Mouse (Mus musculus): ENCODE measurements around the gene B9d2. TPM values are rescaled to one million over a fixed set of nuclear protein-coding genes. Genes with fewer than 3 reads are reported as not detected.

The B9d2 gene
- polyA plus RNA-seq, 1 experiment, result 40.8 TPM

DNA sequence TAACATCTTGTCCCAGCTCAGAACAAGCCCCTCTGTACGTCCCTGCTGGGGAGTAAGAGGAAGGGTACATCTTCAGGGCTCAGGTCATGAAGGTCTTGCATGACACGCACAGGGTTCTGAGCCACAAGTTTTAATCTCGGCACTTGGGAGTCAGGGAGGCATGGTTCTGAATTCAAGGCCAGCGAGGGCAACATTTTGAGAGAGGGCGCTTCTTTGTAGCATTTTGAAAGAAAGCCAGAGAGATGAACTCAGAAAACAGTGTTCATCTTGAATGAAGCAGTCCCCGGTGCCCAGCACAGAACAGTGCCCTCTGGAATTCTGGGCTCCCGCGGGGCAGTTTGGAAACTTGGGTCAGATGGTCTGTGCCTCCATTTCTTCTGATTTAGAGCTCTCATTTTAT is 14.2 kb upstream of the B9d2 start:
- H3K4me3 ChIP-seq (replicated peaks; ENCODE audit: control insufficient read depth, low read depth, low read length), result no peak overlapping the region
- WGBS, result 91% methylated on average over 8 of the region's 8 CpGs
- no peak for TF ChIP-seq POLR2A (IDR thresholded peaks at IDR 0.05; ENCODE audit: borderline replicate concordance, control insufficient read depth, low read depth, low read length)
- no peaks in the 10 kb centered on the region for H3K4me1 ChIP-seq (ENCODE audit: control insufficient read depth, insufficient read depth, low read length)
- H3K27ac ChIP-seq (ENCODE audit: control insufficient read depth, insufficient read depth, low read depth, low read length, poor library complexity), result no peak overlapping the region

DNA sequence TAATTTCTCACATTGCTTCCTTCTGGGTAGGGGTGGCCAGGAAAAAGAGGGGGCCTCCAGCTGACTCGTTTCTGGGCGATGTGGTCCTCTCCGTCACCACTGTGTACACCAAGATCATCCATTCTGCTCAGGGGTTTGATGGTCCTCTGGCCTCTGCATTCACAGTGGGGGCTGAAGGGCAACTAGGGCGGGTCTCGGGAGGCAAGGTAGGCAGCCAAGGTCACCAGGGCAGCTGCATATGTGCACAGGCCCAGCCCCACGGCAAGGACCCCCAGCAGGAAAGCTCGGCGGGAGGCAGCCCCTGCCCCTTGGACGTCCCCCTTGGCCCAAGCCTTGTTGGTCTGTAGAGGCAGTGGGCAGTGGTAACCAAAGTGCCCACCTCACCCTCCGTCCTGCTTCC is 11.4 kb upstream of the B9d2 start:
- Histone ChIP-seq H3K4me3 (replicated peaks; ENCODE audit: control insufficient read depth, low read depth, low read length) (no peak overlapping the region), H3K27ac (ENCODE audit: control insufficient read depth, insufficient read depth, low read depth, low read length, poor library complexity) (no peak overlapping the region), H3K4me1 (ENCODE audit: control insufficient read depth, insufficient read depth, low read length) (no peaks in the 10 kb centered on the region; the same call in 1 of the 2 replicates)
- TF ChIP-seq CTCF (IDR thresholded peaks at IDR 0.05; ENCODE audit: control insufficient read depth, insufficient read depth, low read length) (no peak), POLR2A (IDR thresholded peaks at IDR 0.05; ENCODE audit: borderline replicate concordance, control insufficient read depth, low read depth, low read length) (no peak)
- 83% methylated on average over 10 of the region's 10 CpGs for WGBS

DNA sequence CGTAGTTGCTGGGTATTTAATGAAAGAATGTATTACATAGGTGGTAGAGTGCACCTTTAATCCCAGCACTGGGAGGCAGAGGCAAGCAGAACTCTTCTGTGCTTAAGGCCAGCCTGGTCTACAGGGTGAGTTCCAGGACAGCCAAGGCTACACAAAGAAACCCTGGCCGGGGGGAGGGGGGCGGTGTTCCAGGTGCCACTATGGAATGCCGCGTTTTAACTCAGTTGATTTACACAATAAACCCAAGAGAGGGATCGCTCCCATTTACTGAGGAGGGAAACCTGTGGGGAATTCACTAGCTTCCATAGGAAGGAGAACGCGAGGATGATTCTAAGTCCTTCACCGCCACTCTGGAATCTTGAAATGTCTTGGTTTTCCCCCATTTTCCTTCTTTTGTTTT is 10.9 kb upstream of the B9d2 start:
- WGBS, result 80% methylated on average over 9 of the region's 9 CpGs
- TF ChIP-seq CTCF (IDR thresholded peaks at IDR 0.05; ENCODE audit: control insufficient read depth, insufficient read depth, low read length), result no peak
- TF ChIP-seq POLR2A (IDR thresholded peaks at IDR 0.05; ENCODE audit: borderline replicate concordance, control insufficient read depth, low read depth, low read length), result no peak
- H3K4me1 ChIP-seq (ENCODE audit: control insufficient read depth, insufficient read depth, low read length), result peaks cover 2% of the 10 kb centered on the region

DNA sequence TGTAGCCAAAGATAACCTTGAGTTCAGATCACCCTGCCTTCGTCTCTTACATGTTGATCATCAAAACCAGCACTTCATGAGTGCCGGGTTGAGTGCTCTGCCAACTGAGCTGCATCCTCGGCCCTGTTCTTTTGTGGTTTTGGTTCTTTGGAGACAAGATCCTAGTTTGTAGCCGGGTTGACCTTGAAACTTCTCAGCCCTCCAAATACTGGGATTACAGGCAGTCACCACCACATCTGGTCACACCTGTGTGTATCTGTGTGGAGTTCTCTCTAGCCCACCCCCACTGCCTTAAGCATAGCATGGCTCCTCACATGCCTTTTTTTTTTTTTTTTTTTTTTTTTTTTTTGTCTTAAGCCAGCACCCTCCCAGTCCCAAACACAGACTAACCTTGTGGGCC is 10.5 kb upstream of the B9d2 start:
- TF ChIP-seq POLR2A (IDR thresholded peaks at IDR 0.05; ENCODE audit: borderline replicate concordance, control insufficient read depth, low read depth, low read length), result no peak
- Histone ChIP-seq H3K4me1 (ENCODE audit: control insufficient read depth, insufficient read depth, low read length) (peaks cover 2% of the 10 kb centered on the region), H3K4me3 (replicated peaks; ENCODE audit: control insufficient read depth, low read depth, low read length) (no peak overlapping the region), H3K27ac (ENCODE audit: control insufficient read depth, insufficient read depth, low read depth, low read length, poor library complexity) (no peak overlapping the region)
- WGBS, result 78% methylated on average over 4 of the region's 4 CpGs

More for the DNA sequence above, 10.9 kb upstream of the B9d2 start:
- Histone ChIP-seq H3K27ac (ENCODE audit: control insufficient read depth, insufficient read depth, low read depth, low read length, poor library complexity) (no peak overlapping the region), H3K4me3 (replicated peaks; ENCODE audit: control insufficient read depth, low read depth, low read length) (no peak overlapping the region)

DNA sequence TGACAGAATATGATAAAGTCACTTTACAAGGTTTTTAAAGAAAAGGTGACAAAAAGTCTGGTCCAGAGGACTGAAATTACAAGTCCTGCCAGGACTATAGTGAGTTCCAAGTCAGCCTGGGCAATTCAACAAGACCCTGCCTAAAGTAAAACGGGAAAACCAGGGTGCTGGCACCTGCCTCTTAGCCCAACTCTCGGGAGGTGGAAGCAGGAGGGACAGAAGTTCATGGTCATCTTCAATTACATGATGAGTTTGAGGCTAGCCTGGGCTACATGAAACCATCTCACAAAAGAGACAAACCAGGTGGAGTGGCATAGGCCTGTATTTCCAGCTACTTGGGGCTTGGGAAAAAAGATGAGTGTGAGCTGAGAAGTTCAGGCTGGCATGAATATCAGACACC is 8.9 kb upstream of the B9d2 start:
- H3K27ac ChIP-seq (ENCODE audit: control insufficient read depth, insufficient read depth, low read depth, low read length, poor library complexity), result no peak overlapping the region
- H3K4me1 ChIP-seq (ENCODE audit: control insufficient read depth, insufficient read depth, low read length), result peaks cover 2% of the 10 kb centered on the region
- TF ChIP-seq POLR2A (IDR thresholded peaks at IDR 0.05; ENCODE audit: borderline replicate concordance, control insufficient read depth, low read depth, low read length) (no peak), CTCF (IDR thresholded peaks at IDR 0.05; ENCODE audit: control insufficient read depth, insufficient read depth, low read length) (no peak)
- WGBS, result 75% methylated on average over 2 of the region's 2 CpGs
- no peak overlapping the region for H3K4me3 ChIP-seq (replicated peaks; ENCODE audit: control insufficient read depth, low read depth, low read length)

DNA sequence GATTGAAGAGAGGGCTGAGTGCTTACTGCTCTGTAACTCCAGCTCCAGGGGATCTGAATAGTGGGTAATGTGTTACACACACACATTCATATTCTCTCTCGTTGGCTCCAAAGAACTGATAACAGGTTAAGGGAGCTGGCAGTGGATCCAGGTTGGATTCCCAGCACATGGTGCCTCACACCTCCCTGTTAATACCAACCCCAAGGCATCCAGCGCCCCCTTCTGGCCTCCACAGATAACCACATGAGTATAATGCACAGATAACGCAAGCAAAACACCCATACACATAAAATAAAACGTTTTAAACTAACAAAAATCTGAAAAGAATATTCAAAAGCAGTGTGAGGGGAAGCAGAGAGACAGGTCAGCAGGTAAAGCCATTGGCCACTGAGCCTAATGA is 8.1 kb upstream of the B9d2 start:
- no peak overlapping the region for H3K27ac ChIP-seq (ENCODE audit: control insufficient read depth, insufficient read depth, low read depth, low read length, poor library complexity)
- TF ChIP-seq CTCF (IDR thresholded peaks at IDR 0.05; ENCODE audit: control insufficient read depth, insufficient read depth, low read length) (no peak), POLR2A (IDR thresholded peaks at IDR 0.05; ENCODE audit: borderline replicate concordance, control insufficient read depth, low read depth, low read length) (no peak)
- WGBS, result 57% methylated on average over 4 of the region's 4 CpGs
- H3K4me3 ChIP-seq (replicated peaks; ENCODE audit: control insufficient read depth, low read depth, low read length), result no peak overlapping the region
- peaks cover 2% of the 10 kb centered on the region for H3K4me1 ChIP-seq (ENCODE audit: control insufficient read depth, insufficient read depth, low read length)

DNA sequence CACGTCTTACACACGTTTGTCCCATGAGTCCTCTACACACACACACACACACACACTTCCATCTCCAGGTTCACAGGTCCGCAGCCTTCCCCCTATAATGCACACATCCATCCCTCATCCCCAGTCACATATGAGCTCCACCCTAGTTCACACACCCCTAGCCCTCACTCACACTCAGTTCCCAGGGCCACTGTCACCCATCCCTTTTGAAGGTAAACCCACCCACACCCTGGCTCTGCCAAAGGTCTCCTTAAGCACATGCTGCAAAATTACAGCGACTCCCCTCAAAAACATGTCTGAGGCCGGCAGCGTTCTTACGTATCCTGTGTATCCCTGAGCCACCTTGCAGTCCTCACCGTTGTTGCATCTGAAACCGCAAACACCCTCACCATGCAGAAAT is 6.3 kb upstream of the B9d2 start:
- peak overlapping the region; percentile 7 for H3K4me3 ChIP-seq (replicated peaks; ENCODE audit: control insufficient read depth, low read depth, low read length)
- TF ChIP-seq CTCF (IDR thresholded peaks at IDR 0.05; ENCODE audit: control insufficient read depth, insufficient read depth, low read length) (no peak), POLR2A (IDR thresholded peaks at IDR 0.05; ENCODE audit: borderline replicate concordance, control insufficient read depth, low read depth, low read length) (no peak)
- peaks cover 4% of the 10 kb centered on the region for H3K4me1 ChIP-seq (ENCODE audit: control insufficient read depth, insufficient read depth, low read length)
- H3K27ac ChIP-seq (ENCODE audit: control insufficient read depth, insufficient read depth, low read depth, low read length, poor library complexity), result no peak overlapping the region
- whole genome bisulfite sequencing, result 5% methylated on average over 9 of the region's 9 CpGs

DNA sequence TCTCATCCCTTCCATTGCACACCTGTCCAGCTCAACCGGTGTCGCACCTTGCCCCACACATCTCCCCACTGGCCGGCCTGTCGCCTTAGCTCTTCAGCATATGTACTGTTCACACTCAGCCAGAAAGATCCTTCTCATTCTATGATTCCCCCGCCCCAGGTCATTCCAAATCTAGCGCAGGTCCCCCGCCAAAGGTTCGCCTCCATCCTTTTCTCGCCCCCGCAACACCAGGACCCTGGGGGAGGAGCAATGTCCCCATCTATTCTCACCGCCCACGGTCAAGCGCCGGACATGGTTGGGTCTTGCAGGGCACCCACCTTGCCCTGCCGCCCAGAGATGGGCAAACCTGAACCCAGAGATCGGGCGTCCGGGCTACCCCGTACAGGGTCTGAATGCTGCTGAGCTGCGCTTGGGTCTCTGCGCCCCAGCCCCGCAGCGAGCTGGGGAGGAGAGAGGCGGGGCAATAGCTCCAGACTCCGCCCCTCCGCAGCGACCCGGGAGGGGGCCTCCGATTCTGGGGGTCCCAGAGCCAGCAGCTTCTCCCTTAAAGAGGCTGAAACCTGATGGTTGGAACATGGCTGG is 5.8 kb upstream of the B9d2 start, which contains the start of gene Tmem91:
Gene Tmem91, minus strand, starts transcription at position 448 of the 582 bp plus-strand sequence.
- peak within 1 kb of the TSS; percentile 7 for H3K4me3 ChIP-seq (replicated peaks; ENCODE audit: control insufficient read depth, low read depth, low read length)

DNA sequence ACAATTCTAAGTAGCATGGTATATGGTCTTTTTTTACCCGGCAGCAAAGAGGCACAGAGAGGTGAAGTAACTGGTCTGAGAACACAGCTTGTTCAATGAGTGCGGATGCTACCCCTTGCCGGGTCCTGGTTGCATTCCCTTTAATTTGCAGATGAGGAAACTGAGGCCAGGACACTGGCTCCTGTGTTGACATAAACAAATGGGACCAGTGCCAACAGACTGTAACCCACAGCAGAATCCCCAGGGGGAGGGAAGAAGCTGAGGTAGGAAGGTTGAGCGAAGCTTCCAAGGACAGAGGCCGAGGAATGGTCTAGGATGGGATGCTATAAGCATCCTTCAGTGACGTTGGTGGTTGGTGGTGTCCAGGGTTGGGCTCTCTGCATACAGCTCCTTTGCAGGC is 5.2 kb upstream of the B9d2 start:
- WGBS, result 64% methylated on average over 6 of the region's 6 CpGs
- TF ChIP-seq POLR2A (IDR thresholded peaks at IDR 0.05; ENCODE audit: borderline replicate concordance, control insufficient read depth, low read depth, low read length) (no peak), CTCF (IDR thresholded peaks at IDR 0.05; ENCODE audit: control insufficient read depth, insufficient read depth, low read length) (no peak)
- H3K4me3 ChIP-seq (replicated peaks; ENCODE audit: control insufficient read depth, low read depth, low read length), result no peak overlapping the region
- H3K27ac ChIP-seq (ENCODE audit: control insufficient read depth, insufficient read depth, low read depth, low read length, poor library complexity), result no peak overlapping the region
- H3K4me1 ChIP-seq (ENCODE audit: control insufficient read depth, insufficient read depth, low read length), result peaks cover 4% of the 10 kb centered on the region

More for the DNA sequence above, 5.8 kb upstream of the B9d2 start, which contains the start of gene Tmem91:
- H3K27ac ChIP-seq (ENCODE audit: control insufficient read depth, insufficient read depth, low read depth, low read length, poor library complexity), result no peak within 1 kb of the TSS
- H3K4me1 ChIP-seq (ENCODE audit: control insufficient read depth, insufficient read depth, low read length), result peaks cover 4% of the 10 kb centered on the region
- no peak for TF ChIP-seq POLR2A (IDR thresholded peaks at IDR 0.05; ENCODE audit: borderline replicate concordance, control insufficient read depth, low read depth, low read length)
- WGBS, result under 1% methylated on average over 29 of the region's 29 CpGs
